Mouse (Mus musculus) CH12.LX (cell line): ENCODE measurements at regions not wholly inside any gene's neighbourhood (a gene's known extent, or its start where the extent isn't known, plus 50 kb on each side); places are given as distances from the start of the nearest gene placed in this dataset.

Experiments used
- CTCF ChIP-seq, 2 experiments: IDR thresholded peaks in 1 of 2; conservative IDR thresholded peaks in 1 of 2; 2 replicates each; pipeline ENCODE4 v1.5.1; 2011 to 2012; ENCODE audit warnings: low read depth in 2 of 2, low read length in 2 of 2, improper control_type of control experiment in 1 of 2, inconsistent platforms in 1 of 2, mild to moderate bottlenecking in 1 of 2, moderate library complexity in 1 of 2
- GABPA ChIP-seq: IDR thresholded peaks from 2 replicates; pipeline ENCODE4 v1.6.1; 2012; ENCODE audit warnings: low read depth, low read length, improper control_type of control experiment, inconsistent platforms; ENCODE audit not compliant: insufficient replicate concordance
- JUND ChIP-seq: conservative IDR thresholded peaks from 2 replicates; pipeline ENCODE4 v1.6.1; 2011; ENCODE audit warnings: low read depth, low read length, improper control_type of control experiment
- MAZ ChIP-seq: IDR thresholded peaks from 2 replicates; pipeline ENCODE4 v1.6.1; 2012; ENCODE audit warnings: low read depth, mild to moderate bottlenecking, inconsistent platforms, low read length, improper control_type of control experiment, moderate library complexity
- PAX5 ChIP-seq: IDR thresholded peaks from 2 replicates; pipeline ENCODE4 v1.6.1; 2012; ENCODE audit warnings: low read length, inconsistent platforms, mixed read lengths
- USF1 ChIP-seq: IDR thresholded peaks from 2 replicates; pipeline ENCODE4 v1.6.1; 2014; ENCODE audit warnings: low read depth, mild to moderate bottlenecking, inconsistent platforms, low read length, improper control_type of control experiment
- ZKSCAN1 ChIP-seq: IDR thresholded peaks from 2 replicates; pipeline ENCODE4 v1.6.1; 2012; ENCODE audit warnings: low read depth, inconsistent platforms, low read length, improper control_type of control experiment, borderline replicate concordance

GRCm38 (mm10) chr11:17639922-17640321 is 313.8 kb downstream of the Etaa1 start:
- TF ChIP-seq CTCF (conservative IDR thresholded peaks at IDR 0.05 in 1 of 2, IDR thresholded peaks at IDR 0.05 in 1 of 2; ENCODE audit: low read depth in 2 of 2, low read length in 2 of 2) (peak in 1 of 2 experiments; percentile 51; a peak in 2 of 4 replicates), ZKSCAN1 (no peak), PAX5 (no peak), JUND (no peak), MAZ (no peak), USF1 (no peak), GABPA (no peak)
